Mouse (Mus musculus): ENCODE measurements around the gene Map3k5.

GRCm38 (mm10) chr10:19963206-19963605 is 28.9 kb downstream of the Map3k5 start:
- TF ChIP-seq CTCF (IDR thresholded peaks at IDR 0.05; ENCODE audit: extremely low read depth, insufficient read depth, insufficient read length, insufficient replicate concordance) = no peak
- TF ChIP-seq POLR2A (IDR thresholded peaks at IDR 0.05; ENCODE audit: low read depth, low read length) = no peak

Data from spleen, adult 2 months (tissue).